Mouse (Mus musculus) liver, embryonic 13.5 days (tissue): ENCODE data around the gene Ccdc162. TPM values are rescaled to one million over a fixed set of nuclear protein-coding genes. Genes with fewer than 3 reads are reported as not detected.
A peak's percentile ranks its signal among the peaks of the same experiment; 100 is the strongest.

Experiments used
- ATAC-seq: fragments of 200-750 bp; cut with Nextera tagmentation; 2 replicates; pipeline ENCODE4 v1.8.0; 2017; ENCODE audit warnings: low read depth, mild to moderate bottlenecking, moderate number of reproducible peaks, moderate library complexity
- DNase-seq: peaks from one replicate; pipeline ENCODE4 v3.0.0; 2022
- H3K27ac ChIP-seq: fragments of 300-500 bp; sonication (generic); 2 replicates; pipeline ENCODE4 v1.5.1; 2015; ENCODE audit warnings: moderate library complexity, mild to moderate bottlenecking, inconsistent platforms
- H3K27me3 ChIP-seq: fragments of 300-500 bp; sonication (generic); 2 replicates; pipeline ENCODE4 v1.6.1; 2015; ENCODE audit warnings: mild to moderate bottlenecking, inconsistent platforms
- H3K36me3 ChIP-seq: fragments of 300-500 bp; sonication (generic); 2 replicates; pipeline ENCODE4 v1.6.1; 2015; ENCODE audit warnings: mild to moderate bottlenecking, inconsistent platforms
- H3K4me1 ChIP-seq: fragments of 300-500 bp; sonication (generic); replicated peaks from 2 replicates; pipeline ENCODE4 v1.6.1; 2015; ENCODE audit warnings: inconsistent platforms
- H3K4me2 ChIP-seq: fragments of 300-500 bp; sonication (generic); 2 replicates; pipeline ENCODE4 v1.6.1; 2015; ENCODE audit warnings: inconsistent platforms, mild to moderate bottlenecking, moderate library complexity
- H3K4me3 ChIP-seq: fragments of 300-500 bp; sonication (generic); replicated peaks from 2 replicates; pipeline ENCODE4 v1.5.1; 2015; ENCODE audit warnings: mild to moderate bottlenecking, inconsistent platforms
- H3K9ac ChIP-seq: fragments of 300-500 bp; sonication (generic); 2 replicates; pipeline ENCODE4 v1.6.1; 2015; ENCODE audit warnings: mild to moderate bottlenecking, inconsistent platforms
- H3K9me3 ChIP-seq: fragments of 300-500 bp; sonication (generic); replicated peaks from 2 replicates; pipeline ENCODE4 v1.6.1; 2016; ENCODE audit warnings: inconsistent platforms
- WGBS: fragments of 180-500 bp; shearing (Covaris S2); methylation state at CpG from one replicate; pipeline ENCODE4 v1.1.7; 2015; ENCODE audit not compliant: insufficient replicate concordance; 5-methylcytosine and 5-hydroxymethylcytosine counted together
- polyA plus RNA-seq: library from polyadenylated mRNA; unstranded; fragments of >200 nt; fragmentation: Nextera tagmentation; extraction: Ambion mirVana; gene quantifications from 2 replicates; pipeline ENCODE4 v1.2.1, GENCODE M21; 2015

Ccdc162 gene
- polyA plus RNA-seq, 1 experiment from 2014 or later: 0.09 TPM

GRCm38 (mm10) chr10:41632062-41632461 is 84.4 kb downstream of the Ccdc162 start:
- Histone ChIP-seq H3K27ac (no peak overlapping the region), H3K4me1 (no peaks in the 10 kb centered on the region), H3K4me3 (no peak overlapping the region), H3K9me3 (no peaks in the 10 kb centered on the region), H3K36me3 (no peaks in the 10 kb centered on the region), H3K4me2 (no peak overlapping the region), H3K27me3 (no peaks in the 10 kb centered on the region), H3K9ac (no peak overlapping the region)
- 78% methylated on average over 1 of the region's 1 CpGs for WGBS
- ATAC-seq (no peak), DNase-seq (no peak)

- DNase-seq (no peak), ATAC-seq (no peak)
- Histone ChIP-seq H3K9ac (no peak overlapping the region), H3K27me3 (no peaks in the 10 kb centered on the region), H3K4me3 (no peak overlapping the region), H3K27ac (no peak overlapping the region), H3K36me3 (no peaks in the 10 kb centered on the region), H3K9me3 (no peaks in the 10 kb centered on the region), H3K4me2 (no peak overlapping the region), H3K4me1 (no peaks in the 10 kb centered on the region)
- 55% methylated on average over 3 of the region's 3 CpGs for WGBS
These were observed 89.4 kb downstream of the Ccdc162 start for GRCm38 (mm10) chr10:41626996-41627395.

GRCm38 (mm10) chr10:41619988-41620387 is 96.4 kb downstream of the Ccdc162 start:
- H3K9me3 ChIP-seq: no peaks in the 10 kb centered on the region
- H3K4me2 ChIP-seq: no peak overlapping the region
- no peak overlapping the region for H3K4me3 ChIP-seq
- no peaks in the 10 kb centered on the region for H3K36me3 ChIP-seq
- no peaks in the 10 kb centered on the region for H3K27me3 ChIP-seq
- H3K4me1 ChIP-seq: no peaks in the 10 kb centered on the region
- ATAC-seq (no peak), DNase-seq (no peak)
- no peak overlapping the region for H3K9ac ChIP-seq
- 70% methylated on average over 2 of the region's 2 CpGs for WGBS
- no peak overlapping the region for H3K27ac ChIP-seq

GRCm38 (mm10) chr10:41615487-41615886 is 100.9 kb downstream of the Ccdc162 start:
- no peaks in the 10 kb centered on the region for H3K27me3 ChIP-seq
- H3K27ac ChIP-seq: no peak overlapping the region
- no peaks in the 10 kb centered on the region for H3K9me3 ChIP-seq
- WGBS: 59% methylated on average over 4 of the region's 4 CpGs
- no peak overlapping the region for H3K4me2 ChIP-seq
- no peak overlapping the region for H3K4me3 ChIP-seq
- ATAC-seq: no peak
- H3K4me1 ChIP-seq: no peaks in the 10 kb centered on the region
- H3K36me3 ChIP-seq: no peaks in the 10 kb centered on the region
- DNase-seq: no peak
- no peak overlapping the region for H3K9ac ChIP-seq

DNA sequence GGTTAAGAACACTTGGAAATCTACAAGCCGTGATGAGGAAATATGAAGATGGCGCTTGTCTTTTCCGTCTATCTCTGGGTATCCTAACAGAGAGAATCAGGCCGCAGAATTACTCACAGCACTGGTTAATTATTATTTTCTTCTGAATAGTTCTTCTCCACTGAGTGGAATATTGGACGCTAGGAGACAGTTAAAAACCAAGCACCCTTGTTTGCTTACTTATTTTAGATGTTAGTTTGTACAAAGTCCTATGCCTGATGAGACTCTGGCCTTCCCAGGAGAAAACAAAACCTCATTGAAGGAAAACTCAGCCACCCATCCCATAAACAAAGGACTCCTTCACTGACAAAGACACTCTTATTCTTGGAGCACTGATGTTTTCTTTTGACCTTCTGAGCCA is 104.5 kb downstream of the Ccdc162 start:
- no peak for ATAC-seq
- Histone ChIP-seq H3K4me1 (no peaks in the 10 kb centered on the region), H3K27me3 (no peaks in the 10 kb centered on the region), H3K4me2 (no peak overlapping the region), H3K4me3 (no peak overlapping the region), H3K9ac (no peak overlapping the region), H3K9me3 (no peaks in the 10 kb centered on the region), H3K36me3 (no peaks in the 10 kb centered on the region), H3K27ac (no peak overlapping the region)
- DNase-seq: no peak
- 72% methylated on average over 5 of the region's 5 CpGs for WGBS

DNA sequence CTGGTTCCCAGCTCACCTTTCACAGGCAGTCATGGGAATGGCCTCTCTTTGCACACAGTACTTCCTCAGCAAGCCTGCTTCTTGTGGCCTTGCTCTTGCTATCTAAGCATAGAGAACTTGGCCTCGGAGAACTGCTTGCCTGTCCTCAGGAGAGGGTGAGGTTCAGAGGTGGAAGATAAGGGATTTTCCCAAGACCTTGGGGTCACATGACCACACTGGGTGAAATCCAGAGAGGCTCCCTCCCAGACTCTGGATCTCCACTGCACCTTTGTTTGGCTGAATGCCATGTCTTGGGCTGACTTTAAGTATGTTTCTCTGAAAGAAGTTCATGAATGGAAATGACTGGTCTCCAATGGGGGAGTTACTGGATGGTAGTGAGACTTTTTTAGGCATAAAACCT is 107.0 kb downstream of the Ccdc162 start:
- Histone ChIP-seq H3K36me3 (no peaks in the 10 kb centered on the region), H3K4me2 (no peak overlapping the region), H3K27ac (no peak overlapping the region), H3K4me1 (peaks cover 10% of the 10 kb centered on the region), H3K27me3 (no peaks in the 10 kb centered on the region), H3K4me3 (no peak overlapping the region), H3K9ac (no peak overlapping the region), H3K9me3 (no peaks in the 10 kb centered on the region)
- DNase-seq: no peak
- no peak for ATAC-seq
- 29% methylated on average over 1 of the region's 1 CpGs for WGBS

GRCm38 (mm10) chr10:41608485-41608884 is 107.9 kb downstream of the Ccdc162 start:
- WGBS: 64% methylated on average over 3 of the region's 3 CpGs
- Histone ChIP-seq H3K27me3 (no peaks in the 10 kb centered on the region), H3K9me3 (no peaks in the 10 kb centered on the region), H3K4me3 (no peak overlapping the region), H3K4me1 (peaks cover 10% of the 10 kb centered on the region), H3K27ac (no peak overlapping the region), H3K9ac (no peak overlapping the region), H3K36me3 (no peaks in the 10 kb centered on the region), H3K4me2 (no peak overlapping the region)
- no peak for ATAC-seq
- no peak for DNase-seq

- no peak for ATAC-seq
- no peak for DNase-seq
- no peaks in the 10 kb centered on the region for H3K9me3 ChIP-seq
- no peaks in the 10 kb centered on the region for H3K27me3 ChIP-seq
- 69% methylated on average over 1 of the region's 1 CpGs for WGBS
- no peak overlapping the region; the same call in 1 of the 2 replicates for H3K27ac ChIP-seq
- no peak overlapping the region for H3K4me3 ChIP-seq
- H3K4me1 ChIP-seq: peaks cover 15% of the 10 kb centered on the region
- no peak overlapping the region for H3K9ac ChIP-seq
- no peaks in the 10 kb centered on the region for H3K36me3 ChIP-seq
- H3K4me2 ChIP-seq: no peak overlapping the region
These were observed 113.8 kb downstream of the Ccdc162 start for GRCm38 (mm10) chr10:41602667-41603066.

- H3K4me2 ChIP-seq: no peak overlapping the region
- no peaks in the 10 kb centered on the region for H3K36me3 ChIP-seq
- H3K27me3 ChIP-seq: no peaks in the 10 kb centered on the region
- 63% methylated on average over 7 of the region's 7 CpGs for WGBS
- no peak overlapping the region; the same call in 1 of the 2 replicates for H3K27ac ChIP-seq
- H3K4me1 ChIP-seq: peaks cover 15% of the 10 kb centered on the region
- no peak overlapping the region for H3K9ac ChIP-seq
- ATAC-seq (no peak), DNase-seq (no peak)
- no peak overlapping the region for H3K4me3 ChIP-seq
- H3K9me3 ChIP-seq: no peaks in the 10 kb centered on the region
These were observed 114.4 kb downstream of the Ccdc162 start for GRCm38 (mm10) chr10:41601898-41602545.

DNA sequence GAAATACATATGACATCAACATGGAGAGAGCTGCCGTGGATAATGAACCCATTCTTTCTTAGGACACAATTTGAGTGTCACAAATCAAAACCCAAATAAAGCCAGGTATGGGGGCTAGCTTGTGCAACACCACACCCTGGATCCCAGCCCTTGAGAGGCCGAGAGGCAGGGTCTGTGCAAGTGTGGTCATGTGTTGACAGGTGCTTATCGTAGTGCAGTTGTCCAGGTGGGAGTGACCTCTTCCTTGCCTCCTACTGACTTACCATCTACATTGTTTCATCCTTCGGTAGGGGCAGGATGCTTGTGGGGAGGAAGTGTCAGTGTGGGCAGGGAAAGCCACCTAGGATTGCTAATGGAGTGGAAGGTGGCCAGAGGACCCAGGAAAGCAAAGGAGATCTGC is 115.1 kb downstream of the Ccdc162 start:
- H3K9me3 ChIP-seq: no peaks in the 10 kb centered on the region
- 62% methylated on average over 4 of the region's 4 CpGs for WGBS
- H3K4me1 ChIP-seq: peaks cover 15% of the 10 kb centered on the region
- no peaks in the 10 kb centered on the region for H3K36me3 ChIP-seq
- no peak overlapping the region for H3K9ac ChIP-seq
- H3K4me2 ChIP-seq: no peak overlapping the region
- no peaks in the 10 kb centered on the region for H3K27me3 ChIP-seq
- no peak for ATAC-seq
- no peak overlapping the region for H3K27ac ChIP-seq
- no peak overlapping the region for H3K4me3 ChIP-seq
- no peak for DNase-seq

GRCm38 (mm10) chr10:41599051-41599450 is 117.4 kb downstream of the Ccdc162 start:
- Histone ChIP-seq H3K27ac (no peak overlapping the region), H3K4me2 (no peak overlapping the region), H3K4me1 (peaks cover 16% of the 10 kb centered on the region), H3K4me3 (no peak overlapping the region), H3K36me3 (no peaks in the 10 kb centered on the region), H3K27me3 (no peaks in the 10 kb centered on the region), H3K9ac (no peak overlapping the region), H3K9me3 (no peaks in the 10 kb centered on the region)
- ATAC-seq (no peak), DNase-seq (no peak)
- 55% methylated on average over 9 of the region's 9 CpGs for WGBS

GRCm38 (mm10) chr10:41598221-41598620 is 118.2 kb downstream of the Ccdc162 start:
- WGBS: 38% methylated on average over 9 of the region's 9 CpGs
- DNase-seq (peak; percentile 53), ATAC-seq (no peak)
- H3K36me3 ChIP-seq: no peaks in the 10 kb centered on the region
- H3K9ac ChIP-seq: no peak overlapping the region
- H3K4me3 ChIP-seq: no peak overlapping the region
- H3K4me1 ChIP-seq: peaks cover 16% of the 10 kb centered on the region
- H3K27ac ChIP-seq: no peak overlapping the region
- no peaks in the 10 kb centered on the region for H3K27me3 ChIP-seq
- no peaks in the 10 kb centered on the region for H3K9me3 ChIP-seq
- no peak overlapping the region for H3K4me2 ChIP-seq
